Mouse (Mus musculus) induced T-regulatory cell, adult 2 months (primary cell): ENCODE results near the gene Rpl5.

Experiments
- DNase-seq: peaks from one replicate; pipeline ENCODE4 v3.0.0-alpha.2; 2012; ENCODE audit warnings: low read depth

The Rpl5 gene

DNA sequence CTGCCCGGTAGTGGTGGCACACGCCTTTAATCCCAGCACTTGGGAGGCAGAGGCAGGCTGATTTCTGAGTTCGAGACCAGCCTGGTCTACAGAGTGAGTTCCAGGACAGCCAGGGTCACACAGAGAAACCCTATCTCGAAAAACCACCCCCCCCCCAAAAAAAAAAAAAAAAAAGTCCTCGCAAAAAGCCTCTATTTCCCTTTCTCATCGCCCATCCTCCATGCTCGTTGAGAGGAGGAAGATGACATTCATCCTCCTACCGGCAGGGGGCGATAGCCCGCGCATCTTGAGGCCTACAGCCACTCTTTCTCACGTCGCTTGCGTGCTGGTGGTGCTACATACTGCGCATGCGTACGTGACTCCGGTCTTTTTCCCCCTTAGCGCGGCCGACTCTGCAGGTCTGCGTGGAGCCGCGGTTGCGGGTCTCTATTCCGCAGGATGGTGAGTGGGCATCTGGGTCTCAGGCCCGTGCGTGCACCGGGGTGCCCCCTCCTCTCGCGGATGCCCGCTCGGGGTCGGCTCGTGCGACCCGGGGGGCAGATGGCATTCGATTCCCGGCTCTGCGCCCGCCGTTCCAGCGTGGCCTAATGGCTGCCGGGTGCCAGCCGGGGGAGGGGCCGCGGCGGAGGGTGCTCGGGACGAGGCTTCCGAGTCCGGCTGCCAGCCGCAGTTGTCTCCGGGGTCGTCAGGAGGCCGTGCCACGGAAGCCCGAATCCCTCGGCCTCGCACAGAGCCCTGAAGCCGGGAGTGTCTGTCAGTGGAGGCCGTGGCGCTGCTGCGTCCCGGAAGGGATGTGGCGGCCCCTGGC lies at the start of gene Rpl5:
Gene Rpl5, plus strand, starts transcription at position 297 of the 808 bp plus-strand sequence.
- DNase-seq = peak; percentile 98

- no peak for DNase-seq
These were observed 46.5 kb upstream of the Rpl5 start for GRCm38 (mm10) chr5:107853807-107854206.

GRCm38 (mm10) chr5:107854556-107854955 lies 45.7 kb upstream of the Rpl5 start:
- no peak for DNase-seq

DNA sequence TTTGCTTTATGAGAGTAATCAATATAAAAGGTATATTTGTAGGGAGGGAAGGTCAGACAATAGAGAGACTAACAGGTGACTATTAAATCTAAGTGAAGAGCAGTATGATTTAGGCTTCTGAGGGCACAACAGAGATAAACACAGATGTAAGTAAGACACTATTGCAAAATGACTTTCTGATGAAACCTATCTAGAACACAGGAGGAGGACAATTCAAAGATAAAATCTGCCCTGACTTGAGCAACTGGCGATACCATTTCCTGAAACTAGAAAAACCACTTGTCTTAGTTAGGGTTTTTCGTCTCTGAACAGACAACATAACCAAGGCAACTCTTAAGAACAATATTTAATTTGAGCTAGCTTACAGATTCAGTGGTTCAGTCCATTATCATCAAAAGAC lies 44.8 kb upstream of the Rpl5 start:
- no peak for DNase-seq

GRCm38 (mm10) chr5:107858963-107859362 lies 41.3 kb upstream of the Rpl5 start:
- peak; percentile 63 for DNase-seq

- DNase-seq = no peak
These were observed 36.3 kb upstream of the Rpl5 start for GRCm38 (mm10) chr5:107863971-107864370.

GRCm38 (mm10) chr5:107866127-107867126 lies 33.9 kb upstream of the Rpl5 start:
- no peak for DNase-seq

DNA sequence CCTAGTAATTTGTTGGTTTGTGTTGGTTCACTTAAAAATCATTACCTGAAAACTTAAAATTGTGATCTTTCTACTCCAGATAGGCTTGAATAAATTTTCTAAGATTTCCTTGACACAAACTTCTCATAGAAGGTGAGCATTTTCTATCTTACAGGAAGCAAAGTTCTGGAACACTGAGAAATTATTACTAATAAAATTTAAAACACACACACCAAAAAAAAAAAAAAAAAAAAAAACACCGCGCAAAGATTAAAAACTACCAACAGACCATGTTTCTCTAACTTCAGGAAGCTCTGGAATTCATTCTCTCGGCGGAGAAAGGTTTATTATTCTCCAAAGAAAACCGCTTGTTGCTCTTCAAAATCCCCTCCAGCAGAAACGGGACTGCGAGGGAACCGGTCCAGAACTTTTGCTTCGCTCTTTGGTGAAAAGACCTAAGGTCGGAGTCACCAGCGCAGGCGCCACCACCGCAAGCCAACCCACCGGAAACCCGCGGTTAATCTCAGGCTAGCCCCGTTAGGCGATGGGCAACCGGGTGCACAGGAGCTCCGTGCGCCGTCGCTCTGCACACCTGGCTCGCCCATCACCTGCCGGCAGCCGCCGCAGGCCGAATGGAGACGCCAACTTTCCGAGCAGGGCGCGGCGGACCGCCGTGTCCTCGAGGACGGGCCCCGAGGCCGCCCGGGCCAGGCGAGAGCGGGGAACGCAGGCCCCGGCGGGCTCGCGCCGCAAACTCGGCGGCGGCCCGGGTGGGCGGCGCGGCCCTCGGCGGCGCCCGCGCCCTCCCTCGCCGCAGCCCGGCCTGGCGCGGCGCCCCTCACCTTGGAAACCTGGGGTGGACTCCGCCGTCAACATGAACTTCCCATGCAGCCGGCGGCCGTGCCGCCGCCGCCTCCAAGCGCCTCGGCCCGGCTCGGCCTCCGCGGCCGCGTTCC lies 32.1 kb upstream of the Rpl5 start:
- peak; percentile 75 for DNase-seq

DNA sequence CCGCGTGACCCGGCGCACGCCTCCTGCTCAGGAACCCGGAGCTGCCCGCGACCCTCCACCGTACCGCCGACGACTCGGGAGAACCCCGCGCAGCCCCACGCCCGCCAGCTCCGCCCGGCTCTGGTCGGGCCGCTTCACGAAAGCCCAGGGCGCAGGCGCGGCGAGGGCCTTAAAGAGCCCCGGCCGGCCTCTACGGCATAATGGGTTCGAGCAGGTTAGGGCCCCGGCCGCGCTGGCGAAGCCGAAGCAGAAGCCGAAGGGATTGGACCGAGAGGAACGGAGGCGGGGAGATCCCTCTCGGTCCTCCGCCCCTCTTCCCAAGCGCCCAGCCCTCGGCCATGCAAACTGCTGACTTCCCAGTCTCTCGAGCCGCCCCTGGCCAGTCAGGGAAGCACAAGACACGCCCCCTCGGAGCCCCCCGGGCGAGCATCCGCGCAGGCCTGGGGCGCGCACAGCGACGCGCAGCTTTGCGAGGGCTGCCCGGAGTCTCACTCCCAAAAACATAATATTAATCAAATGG lies 31.3 kb upstream of the Rpl5 start:
- DNase-seq = peak; percentile 59

DNA sequence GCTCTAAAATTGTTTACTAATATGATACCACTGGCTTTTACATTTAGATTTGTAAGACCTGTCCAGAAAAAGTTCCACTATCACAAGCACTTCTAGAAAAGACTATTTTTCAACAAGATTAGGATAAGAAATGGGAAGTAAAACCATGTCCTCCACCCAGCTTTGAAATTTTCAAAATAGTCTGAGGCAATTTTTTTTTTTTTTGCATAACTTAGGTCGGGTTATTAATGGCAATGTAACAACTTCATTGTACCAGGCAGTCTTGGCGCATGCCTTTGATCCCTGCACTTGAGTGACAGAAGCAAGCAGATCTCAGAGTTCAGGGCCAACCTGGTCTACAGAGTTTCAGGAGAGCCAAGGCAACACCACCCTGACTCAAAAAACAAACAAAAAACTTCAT lies 30.6 kb upstream of the Rpl5 start:
- DNase-seq = no peak

DNA sequence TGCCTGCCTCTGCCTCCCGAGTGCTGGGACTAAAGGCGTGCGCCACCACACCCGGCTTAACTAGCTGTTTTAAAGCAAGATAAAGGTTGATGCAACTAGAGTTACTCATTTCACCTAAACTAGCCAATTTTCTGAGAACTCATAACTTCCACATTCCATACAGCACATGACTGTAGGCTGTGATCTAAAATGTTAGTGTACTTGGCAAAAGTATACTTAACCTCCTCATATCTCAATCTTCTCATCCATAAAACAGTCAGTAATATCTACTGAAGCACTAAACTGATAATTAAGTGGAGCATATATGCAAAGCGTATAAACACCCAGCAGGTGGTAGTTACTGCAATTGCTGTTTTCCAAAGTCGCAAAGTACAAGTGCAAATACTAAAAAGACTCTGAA lies 27.0 kb upstream of the Rpl5 start:
- no peak for DNase-seq

DNA sequence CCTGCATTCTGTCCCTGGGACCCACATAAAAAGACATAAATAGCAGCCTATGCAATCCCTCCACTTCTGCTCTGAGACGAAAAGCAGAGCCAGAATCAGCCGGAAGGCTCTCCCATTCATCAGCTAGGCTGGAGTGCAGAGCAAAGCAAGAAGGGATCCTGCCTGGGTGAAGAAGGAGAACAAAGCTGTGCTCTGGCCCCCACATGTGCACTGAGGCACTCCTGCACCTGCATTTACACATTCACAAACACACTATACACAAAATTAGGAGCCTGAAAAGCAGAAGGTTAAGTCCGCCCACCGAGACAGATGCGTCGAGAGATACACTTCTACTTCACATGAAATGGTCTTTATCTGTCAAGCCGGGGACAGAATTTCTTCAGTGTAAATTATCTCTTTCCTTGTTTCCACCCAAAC lies 26.4 kb upstream of the Rpl5 start:
- no peak for DNase-seq

DNA sequence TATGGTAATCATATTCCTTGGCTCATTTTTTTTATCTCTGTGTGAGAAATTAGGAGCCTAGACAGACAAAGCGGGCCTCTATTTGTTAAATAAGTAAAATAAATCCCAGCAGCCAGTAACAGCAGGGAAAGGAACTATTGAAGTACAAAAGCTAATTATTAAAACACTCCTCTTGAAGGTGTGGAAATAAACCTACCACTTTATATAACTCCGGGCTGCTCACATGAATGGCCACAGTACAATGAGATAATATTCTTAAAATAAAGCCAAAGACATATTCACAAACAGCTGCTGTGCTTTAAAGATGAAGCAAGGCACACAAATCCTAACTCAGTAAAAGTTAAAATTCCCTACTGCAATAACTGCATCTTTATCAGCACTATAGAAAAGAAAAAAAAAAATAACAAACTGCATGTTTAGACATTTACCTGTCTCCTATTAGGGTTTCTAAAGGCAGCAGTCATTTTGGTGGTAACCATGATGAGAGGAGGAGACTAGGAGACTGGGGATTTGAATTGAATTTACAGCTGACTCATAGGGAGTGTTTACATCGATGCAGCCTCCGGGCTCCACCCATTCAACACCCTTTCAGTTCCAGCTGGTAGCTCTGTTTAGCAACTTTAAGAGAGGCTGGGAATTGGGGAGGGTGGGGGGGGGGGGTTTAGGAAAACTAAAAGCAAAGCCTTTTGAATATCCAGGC lies 25.6 kb upstream of the Rpl5 start, which contains the start of gene Evi5:
Gene Evi5, minus strand, starts transcription at position 547 of the 700 bp plus-strand sequence.
- no peak for DNase-seq

GRCm38 (mm10) chr5:107875261-107875611 lies 25.1 kb upstream of the Rpl5 start:
- DNase-seq = no peak

GRCm38 (mm10) chr5:107877053-107877452 lies 23.2 kb upstream of the Rpl5 start:
- no peak for DNase-seq

DNA sequence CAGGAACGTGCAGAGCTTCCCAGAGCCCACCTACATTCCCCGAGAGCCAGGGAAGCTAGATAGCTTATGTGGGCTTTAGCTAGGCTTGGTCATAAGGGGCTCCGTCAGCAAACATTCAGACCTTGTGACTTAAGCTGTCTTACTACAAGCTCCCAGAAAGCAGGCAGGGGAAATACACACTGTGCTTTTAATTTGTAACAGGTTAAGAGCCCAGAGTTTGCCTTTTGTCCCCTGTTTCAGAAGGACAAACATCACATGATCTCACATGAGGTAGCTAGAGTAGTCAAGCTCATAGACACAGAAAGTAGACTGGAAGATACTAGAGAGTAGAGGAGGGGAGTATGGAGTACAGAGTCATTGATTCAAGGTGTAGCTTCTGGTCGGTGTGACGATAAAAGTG lies 19.6 kb upstream of the Rpl5 start:
- DNase-seq = no peak

DNA sequence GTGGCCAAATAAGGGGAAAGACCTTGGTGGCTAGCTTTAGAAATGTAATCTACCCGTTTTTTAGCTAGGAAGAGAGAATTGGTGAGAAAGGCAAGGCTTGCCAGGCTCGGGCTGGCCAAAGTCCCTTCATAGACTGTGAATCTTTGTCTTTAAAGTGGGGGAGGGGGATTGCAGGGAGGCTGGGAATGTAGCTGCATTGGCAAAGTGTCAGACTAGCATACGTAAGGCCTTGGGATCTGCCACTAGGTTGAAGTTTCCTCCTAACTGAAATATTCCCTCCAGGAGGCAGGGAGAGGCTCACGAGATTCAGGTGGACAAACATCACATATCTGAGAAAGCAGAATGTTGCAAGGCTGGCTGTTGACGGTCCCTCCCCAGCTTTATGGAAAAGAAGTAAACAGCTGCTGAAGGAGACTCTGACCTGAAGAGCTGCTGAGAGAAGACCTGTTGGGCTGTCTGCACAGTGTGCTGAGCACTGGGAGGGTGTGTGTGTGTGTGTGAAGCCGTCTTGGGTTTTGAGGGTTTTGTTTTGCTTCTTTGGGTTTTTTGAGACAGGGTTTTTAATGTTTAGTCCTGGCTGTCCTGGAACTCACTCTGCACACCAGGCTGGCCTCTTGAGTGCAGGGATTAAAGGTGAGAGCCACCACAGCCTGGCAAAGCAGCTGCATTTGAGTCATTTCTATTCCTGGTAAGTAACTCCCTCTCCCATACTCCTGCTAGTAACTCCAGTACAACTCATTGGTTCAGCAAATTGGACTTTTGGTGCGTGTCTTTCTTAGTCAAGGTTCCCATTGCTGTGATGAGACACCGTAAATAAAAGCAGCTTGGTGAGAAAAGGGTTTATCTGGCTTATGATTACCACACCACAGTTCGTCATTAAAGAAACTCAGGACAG lies 10.1 kb upstream of the Rpl5 start:
- no peak for DNase-seq

DNA sequence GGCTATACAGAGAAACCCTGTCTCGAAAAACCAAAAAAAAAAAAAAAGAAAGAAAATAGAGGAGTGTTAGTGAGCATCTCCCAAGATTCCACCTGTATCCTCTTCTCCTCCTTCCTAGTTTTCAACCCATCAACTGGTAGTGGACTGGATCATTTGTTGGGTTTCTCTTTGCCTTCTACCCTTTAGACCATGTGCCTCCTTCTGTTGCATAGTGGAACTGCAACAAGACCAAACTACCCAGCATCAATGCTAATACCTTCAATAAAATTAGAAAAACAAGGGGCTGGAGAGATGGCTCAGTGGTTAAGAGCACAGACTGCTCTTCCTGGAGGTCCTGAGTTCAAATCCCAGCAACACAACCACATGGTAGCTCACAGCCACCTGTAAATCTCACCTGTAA lies 8.8 kb upstream of the Rpl5 start:
- peak; percentile 58 for DNase-seq

DNA sequence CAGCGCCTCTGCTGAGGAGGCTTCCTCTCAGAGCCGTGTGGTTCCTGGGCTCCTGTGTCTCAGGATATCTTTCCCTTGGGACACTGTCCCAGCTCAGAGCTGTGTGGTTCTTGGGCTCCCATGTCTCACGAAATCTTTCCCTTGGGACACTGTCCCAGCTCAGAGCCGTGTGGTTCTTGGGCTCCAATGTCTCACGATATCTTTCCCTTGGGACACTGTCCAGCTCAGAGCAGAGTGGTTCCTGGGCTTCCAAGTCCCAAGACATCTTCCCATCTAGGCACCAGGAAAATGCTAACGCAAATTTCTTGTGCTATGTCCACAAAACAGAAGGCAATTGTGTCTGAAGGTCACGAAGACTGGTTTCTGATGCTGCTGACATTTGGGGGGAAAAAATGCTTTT lies 5.6 kb upstream of the Rpl5 start:
- DNase-seq = no peak

GRCm38 (mm10) chr5:107896265-107896664 lies 4.0 kb upstream of the Rpl5 start:
- no peak for DNase-seq
